Mouse (Mus musculus) c-Kit-positive CD71-negative TER-119-negative erythroid progenitor cells, embryonic 14.5 days (primary cell): ENCODE data around the gene 4930539E08Rik.

Experiments
- DNase-seq: peaks from one replicate; pipeline ENCODE4 v3.0.0-alpha.2; 2013; ENCODE audit warnings: low read depth

Gene 4930539E08Rik

DNA sequence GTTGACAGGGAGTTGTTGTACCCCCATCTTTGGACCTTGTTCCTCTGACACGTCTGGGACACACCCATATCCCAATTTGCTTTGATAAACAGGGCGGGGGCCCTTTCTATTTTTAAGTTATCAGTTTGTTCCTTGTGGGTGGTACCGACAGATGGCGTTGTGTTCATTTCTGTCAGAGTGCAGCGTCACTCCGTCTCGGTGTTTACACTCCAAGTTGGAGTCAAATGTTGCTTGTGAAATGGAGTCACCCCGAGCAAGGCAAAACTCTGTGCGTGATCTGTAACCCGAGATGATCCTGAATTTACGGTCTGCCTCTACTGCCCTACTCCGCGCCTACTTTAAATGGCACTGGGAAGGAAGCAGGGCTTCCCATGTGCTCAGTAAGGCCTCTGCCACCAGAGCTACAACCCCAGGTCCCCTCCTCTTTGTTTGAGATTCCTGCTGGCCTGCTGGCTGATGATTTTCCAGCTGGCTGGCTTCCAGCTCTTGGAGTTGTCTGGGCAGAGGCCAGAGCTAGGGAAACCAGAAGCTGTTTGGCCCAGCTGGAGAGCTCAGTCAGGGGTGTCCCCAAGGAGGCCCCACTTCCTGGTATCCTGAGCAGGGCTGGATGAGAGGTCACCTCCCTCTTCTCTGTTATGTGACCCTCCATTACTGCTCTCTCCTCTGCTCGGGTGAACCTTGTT, 15.4 kb upstream of the 4930539E08Rik start:
- no peak for DNase-seq

DNA sequence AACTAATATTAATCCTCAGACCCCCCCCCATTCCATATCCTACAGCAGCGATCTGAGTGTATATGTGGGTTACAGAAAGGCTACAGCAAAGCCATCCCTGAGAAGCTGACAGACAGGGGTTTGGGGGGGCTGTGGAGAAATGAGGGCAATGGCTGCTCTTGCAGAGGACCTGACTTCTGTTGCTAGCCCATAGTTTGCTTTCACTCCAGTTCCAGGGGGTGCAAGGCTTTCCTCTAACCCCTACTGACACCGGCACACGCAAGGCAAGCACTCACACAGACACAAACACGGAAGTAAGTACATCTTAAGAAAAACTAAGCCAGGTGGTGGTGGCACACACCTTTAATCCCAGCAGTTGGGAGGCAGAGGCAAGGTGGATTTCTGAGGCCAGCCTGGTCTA, 14.2 kb upstream of the 4930539E08Rik start:
- DNase-seq: no peak

DNA sequence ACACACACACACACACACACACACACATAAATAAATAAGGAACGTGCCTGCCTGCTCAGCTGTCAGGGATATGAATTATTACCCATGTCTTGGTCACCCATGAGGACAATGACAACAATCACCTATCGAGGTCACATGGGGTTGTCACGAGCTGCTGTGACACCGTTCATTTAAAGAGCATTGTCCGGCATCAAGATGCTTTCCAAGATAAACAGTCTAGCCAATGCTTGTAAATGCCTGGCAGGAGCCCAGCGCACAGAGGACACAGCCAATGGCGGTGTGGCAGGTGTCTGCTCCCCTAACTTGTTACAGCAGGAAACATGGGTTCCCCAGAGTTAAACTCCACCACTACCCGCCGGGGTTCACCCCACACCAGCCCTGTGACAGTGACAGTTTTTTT, 12.9 kb upstream of the 4930539E08Rik start:
- no peak for DNase-seq

DNA sequence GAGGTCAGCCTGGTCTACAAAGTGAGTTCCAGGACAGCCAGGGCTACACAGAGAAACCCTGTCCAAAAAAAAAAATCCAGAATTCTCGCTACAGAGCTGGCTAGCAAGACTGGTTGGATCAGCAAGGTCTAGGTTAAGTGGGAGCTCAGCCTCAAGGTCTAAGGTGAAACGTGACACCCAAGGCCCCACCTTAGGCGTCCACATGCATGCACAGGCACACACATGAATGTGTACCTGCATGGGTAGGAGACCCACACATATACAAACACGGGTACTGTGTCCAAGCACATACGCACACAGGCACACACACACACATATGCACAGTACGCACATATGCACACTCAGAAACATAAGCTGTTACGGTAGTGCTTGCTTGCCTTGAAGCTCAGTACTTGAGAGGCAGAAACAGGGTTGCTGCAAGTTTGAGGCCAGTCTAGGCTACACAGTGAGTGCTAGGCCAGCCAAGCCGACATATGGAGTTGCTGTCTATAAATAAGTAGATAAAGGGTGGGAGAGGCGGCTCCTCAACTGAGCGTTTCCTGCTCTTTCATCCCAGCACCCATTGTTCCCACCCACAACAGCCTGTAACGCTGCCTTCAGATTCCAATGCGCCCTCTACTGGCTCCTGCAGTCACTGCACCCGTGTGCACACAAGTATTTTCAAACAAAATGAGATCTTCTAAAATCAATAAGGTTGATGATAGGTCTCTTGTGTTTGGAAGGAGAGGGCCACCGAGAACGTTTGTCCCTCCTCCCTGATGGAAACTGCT, 11.9 kb upstream of the 4930539E08Rik start:
- DNase-seq: no peak

DNA sequence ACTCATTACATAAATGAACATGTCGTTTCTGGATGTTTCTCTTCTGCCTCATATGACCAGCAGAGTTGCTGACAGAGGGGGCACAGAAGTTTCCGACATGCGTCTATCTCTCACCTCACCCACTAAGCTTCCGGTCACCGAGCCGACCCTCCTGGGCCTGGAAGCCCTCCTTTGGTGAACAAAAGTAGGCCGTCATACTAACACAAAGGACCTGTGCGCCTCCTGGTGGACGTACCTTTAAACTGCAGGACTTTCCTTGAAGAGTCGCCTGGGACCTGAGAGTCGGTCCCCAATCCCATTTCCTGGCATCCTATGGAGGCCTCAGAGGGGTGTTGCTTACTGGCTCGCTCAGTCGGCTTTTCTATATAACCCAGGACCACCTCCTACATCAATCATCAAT, 11.3 kb upstream of the 4930539E08Rik start:
- DNase-seq: peak; percentile 60

DNA sequence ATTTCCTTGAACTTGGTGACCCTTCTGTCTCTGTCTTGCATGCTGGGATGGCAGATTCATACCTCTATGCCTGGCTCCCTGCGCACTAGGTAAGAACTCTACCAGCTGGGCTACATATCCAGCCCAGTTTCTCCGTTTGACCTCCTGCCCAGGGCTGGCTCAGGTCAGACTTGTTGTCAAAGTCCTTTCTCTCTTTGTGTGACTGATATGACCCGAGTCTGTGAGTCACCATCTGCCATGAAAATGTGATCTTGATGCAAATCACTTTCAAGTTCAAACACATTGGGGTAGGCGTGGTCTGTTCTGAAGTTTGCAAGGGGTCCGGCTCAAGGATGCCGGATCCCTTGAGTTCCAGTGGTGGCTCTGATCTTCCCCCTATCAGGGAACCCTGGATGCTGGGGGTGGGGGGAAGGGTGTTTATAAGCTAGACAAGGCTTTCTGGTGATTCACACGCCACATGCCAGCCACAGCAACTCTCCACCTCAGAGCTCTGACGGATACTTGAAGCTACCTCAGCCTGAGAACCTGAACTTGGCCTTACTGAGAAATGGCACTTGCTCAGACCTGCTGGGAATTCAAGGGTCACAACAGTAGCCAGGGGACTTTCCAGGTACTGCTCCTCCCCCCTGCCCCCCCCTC, 10.0 kb upstream of the 4930539E08Rik start:
- DNase-seq: no peak

DNA sequence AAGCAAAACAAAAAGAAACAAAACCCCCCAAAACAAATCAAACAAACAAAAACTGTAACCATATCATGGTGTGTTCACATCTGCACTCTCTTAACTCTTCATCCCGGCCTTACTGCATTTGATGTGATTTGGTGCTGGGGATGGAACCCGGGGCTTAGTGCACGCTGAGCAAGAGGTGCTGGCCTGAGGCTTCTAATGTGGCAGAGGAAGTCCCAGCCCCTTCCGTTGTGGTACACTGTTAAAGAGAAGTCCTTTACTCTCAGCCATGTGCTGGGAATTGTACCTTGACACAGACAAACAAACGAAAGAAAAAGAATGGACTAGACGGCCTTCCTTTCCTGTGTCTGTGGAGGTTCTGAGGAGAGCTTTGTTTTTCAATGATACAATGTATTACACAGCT, 7.0 kb upstream of the 4930539E08Rik start:
- DNase-seq: no peak

DNA sequence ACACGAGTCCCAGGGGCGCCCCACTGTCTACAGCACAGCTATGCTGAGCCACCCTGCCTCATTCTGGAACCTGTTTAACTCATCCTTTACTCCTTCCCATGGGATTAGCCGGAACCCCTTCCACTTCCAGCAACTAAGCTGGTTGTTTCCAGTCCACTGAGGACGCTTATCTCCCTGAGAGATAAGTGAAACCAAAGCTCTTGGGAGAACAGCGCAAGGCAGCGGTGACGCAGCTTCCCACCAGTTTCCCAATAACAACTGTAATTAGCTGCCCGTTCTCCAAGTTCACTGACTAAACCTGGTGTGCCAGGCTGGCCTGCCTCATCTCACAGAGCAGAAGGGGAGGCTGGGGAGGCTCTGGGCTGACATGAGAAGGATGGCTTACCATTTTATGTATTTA, 6.0 kb upstream of the 4930539E08Rik start:
- no peak for DNase-seq

DNA sequence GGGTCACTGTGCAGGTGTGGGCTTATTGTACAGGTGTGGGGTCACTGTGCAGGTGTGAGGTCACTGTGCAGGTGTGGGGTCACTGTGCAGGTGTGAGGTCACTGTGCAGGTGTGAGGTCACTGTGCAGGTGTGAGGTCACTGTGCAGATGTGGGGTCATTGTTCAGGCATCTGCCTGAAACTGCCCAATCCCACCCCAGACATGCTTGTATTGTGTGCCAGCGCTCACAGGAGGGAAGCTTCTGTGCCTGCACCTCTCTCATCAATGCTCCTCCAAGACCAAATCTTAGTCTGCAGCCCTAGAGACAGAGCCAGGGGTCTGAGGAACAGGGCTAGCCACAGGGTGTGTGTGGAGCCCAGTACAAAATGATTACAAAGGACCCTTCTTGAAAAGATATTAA, 1.4 kb upstream of the 4930539E08Rik start:
- no peak for DNase-seq

DNA sequence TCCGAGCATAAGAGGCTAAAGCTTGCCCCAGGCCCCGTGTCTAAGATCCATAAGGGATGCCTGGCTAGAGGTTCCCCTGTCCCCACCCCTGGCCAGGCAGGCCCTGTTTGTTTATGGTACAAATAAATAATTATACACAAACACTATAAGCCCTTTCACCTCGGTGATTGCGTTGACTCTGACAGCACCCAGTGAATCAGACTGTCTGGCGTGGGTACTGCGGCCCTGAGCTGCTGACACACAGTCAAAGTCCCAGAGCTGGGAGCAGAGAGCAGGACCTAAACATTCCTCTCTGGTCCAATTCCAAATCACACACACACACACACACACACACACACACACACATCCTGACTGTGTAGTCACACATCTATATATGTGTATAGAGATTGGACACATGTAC, 1.2 kb downstream of the 4930539E08Rik start:
- no peak for DNase-seq

DNA sequence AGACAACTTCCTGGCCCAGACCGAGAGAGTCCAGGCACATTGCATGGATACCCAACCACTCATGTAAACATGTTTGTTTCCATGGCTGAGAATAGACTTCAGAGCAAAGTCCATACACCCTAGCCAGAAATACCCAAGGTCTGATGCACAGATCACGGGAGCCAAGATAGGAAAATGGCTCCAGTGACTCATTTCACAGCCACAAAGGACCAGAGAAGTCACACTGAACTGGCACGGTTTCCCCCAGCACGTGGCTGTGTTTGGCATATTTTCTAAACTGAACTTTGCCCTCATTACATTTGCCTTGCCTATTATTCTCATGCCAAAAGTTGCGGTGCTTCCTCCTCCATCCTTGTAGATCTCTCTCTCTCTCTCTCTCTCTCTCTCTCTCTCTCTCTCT, 1.9 kb downstream of the 4930539E08Rik start:
- no peak for DNase-seq

DNA sequence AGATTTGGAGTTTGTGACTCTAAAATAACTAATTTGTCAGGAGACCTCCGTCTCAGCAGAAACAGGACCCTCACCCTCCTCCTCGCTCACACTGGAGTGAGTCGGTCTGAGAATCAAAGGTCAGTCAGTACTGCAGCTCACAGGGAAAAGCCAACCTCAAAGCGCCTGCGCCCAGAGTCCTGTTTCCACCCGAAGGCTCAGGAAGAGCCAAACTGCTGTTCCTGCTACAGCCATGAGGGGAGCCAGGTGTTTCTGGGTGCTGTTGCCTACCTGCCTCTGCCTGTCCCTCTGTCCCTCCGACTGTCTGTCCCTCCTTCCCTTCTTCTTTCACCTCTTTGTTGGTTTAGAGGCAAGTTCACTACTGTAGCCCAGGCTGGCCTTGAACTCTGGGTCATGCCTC, 5.0 kb downstream of the 4930539E08Rik start:
- no peak for DNase-seq

DNA sequence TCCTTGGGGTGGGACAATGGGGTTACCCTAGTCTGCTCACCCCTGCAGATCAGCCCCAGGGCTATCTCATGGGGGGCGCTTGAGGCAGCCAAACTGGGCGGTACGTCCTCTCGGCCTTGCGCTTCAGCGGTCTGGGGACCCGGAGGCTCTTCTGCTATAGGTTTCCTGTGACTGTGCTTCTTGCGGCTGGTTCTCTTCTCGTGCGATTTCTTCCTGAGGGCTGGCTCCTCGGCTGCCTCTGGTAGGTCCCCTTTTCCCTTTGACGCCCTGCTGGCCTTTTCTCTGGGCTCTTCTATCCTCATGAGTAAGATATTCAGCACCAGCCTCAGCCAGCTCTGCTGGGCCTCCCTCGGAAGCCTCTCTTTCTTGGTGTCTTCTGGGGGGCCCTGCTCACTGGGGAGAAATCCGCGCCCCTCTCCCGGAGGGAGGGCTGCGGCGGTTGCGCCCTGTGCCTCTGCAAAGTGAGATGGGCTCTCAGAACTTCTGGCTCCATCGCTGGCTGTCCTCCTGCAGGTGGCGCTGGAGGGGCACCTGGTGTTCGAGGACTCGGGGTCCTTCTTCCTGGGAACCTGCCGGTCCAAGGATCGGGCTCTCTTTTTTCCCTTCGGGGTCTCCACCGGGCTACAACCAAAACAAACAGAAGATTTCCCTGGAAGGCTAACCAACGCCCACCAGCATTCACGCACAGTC, 5.7 kb downstream of the 4930539E08Rik start:
- DNase-seq: no peak

DNA sequence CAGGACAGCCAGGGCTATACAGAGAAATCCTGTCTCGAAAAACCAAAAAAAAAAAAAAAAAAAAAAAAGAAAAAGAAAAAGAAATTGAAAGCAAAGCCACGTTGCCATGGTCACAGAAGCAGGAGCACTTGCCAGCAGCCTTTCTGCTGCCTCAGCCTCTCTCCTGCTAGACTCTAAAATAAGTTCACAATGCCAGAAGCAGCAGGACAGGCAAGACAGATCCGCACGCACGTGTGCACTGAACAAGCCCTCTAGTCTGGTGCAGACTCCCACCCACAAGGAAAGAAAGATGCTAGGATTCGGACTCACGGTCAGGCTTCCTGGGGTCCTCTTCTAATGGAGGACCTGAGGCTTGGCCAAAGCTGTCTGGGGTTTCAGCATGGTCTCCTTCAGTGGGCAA, 7.2 kb downstream of the 4930539E08Rik start:
- DNase-seq: no peak

DNA sequence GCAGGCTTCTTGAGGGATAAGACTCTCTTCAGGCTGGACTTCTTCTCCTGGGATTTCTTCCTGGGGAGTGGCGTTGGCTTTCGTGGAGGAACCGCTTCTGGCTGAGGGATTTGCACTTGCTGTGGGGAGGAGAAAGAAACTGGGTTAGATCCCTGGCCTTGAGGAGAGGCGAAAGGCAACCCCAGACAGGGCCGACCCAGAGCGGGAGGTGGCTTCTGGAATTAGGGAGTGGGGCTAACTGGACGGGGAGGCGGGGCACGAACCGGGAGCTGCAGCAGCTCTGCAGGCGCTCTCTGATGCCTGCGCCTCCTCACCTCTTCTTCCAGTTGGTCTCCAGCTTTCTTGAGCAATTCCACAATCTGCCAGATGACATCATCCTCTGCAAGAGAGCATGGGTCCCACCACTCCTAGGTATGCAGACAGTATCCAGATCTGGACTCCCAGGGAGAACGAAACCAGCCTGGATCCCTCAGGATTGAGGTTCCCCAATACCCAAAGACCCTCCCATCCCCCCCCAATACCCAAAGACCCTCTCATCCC, 9.7 kb downstream of the 4930539E08Rik start:
- DNase-seq: no peak

DNA sequence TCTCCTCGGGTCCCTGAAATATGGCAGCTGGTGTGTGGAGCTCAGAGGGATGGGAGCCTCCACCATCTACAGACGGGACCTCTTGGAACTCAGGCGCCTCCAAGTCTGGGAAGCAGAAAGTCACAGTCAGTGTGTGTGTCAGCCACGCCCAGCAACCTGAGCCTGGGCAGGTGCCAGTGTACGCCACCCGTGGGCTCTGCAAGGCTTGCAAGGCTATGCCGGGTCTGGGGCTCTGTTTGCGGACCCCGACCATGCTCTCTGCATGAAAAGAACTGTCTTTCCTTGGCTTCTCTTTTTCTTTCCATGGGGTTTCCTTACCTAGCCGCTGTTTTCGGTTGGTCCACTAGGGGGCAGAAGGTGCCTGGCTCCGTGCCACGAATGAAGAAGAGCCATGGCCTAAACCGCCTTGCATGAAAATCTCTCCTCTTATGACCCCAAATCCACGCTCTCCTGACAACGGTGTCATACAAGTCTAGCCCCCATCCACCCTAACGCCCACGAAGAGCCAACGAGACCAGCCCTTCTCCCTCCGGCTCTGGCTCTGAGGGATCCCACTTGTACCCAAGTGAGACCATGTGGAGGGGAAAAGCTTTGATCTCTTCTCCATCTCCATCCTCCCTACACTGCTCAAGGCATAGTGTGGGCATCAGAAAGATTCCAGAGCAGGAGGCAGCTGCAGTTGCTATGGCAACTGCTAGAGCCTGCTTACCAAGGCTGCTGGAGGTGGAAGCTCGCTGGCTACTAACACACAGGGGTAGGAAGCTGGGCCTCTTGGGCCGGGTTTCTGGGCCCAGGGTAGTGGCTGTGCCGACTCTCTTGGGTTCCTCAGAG, 10.4 kb downstream of the 4930539E08Rik start:
- peak; percentile 63 for DNase-seq

DNA sequence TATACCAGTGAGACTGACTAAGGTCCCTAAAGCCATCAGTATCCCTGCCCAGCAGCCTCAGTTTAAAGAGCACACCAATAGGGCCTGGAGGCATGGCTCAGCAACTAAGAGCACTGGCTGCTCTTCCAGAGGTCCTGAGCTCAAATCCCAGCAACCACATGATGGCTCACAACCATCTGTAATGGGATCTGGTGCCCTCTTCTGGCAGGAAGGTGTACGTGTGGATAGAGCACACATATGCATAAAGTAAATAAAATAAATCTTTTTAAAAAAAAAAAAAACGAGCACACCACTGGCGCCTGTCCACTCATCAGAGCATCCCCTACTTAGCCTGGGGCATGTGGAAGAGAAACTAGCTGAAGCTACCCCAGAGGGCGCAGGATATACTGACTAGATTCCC, 13.6 kb downstream of the 4930539E08Rik start:
- DNase-seq: no peak

DNA sequence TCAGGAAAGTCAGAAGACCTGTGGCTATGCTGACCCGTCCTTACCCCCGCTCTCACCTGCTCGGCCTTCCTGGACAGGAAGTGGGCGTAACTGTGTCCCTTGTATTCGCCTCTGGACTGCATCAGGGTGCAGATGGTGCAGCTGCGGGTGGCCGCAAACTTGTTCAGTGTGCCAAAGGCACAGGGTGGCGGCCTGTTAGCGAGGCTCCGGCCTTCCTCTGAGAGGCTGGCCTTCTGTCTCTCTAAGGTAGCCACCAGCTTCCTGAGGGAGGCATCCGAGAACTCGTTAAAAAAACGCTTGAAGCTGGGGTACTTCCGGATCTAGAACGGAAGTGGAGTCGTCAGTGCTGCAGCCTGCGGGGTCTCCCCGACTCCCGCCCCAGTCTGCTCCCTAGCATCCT, 15.7 kb downstream of the 4930539E08Rik start:
- DNase-seq: no peak

DNA sequence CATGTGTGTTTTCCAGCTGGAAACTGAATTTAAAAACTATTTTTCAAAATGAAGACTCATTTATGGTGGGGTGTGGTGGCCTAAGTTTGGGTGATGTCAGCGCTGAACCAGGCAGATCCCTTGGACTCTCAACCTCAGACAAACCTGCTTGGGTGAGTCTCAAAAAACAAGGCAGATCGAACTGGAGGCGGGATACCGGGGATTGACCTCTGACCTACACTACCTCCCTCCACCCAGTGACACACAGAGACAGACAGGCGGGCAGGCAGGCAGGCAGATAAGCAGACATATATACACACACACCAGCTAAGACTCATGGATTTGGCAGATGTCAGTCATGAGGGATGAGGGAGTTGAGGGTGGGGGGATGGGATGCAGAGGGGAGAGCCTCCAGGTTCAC, 16.9 kb downstream of the 4930539E08Rik start:
- DNase-seq: no peak

DNA sequence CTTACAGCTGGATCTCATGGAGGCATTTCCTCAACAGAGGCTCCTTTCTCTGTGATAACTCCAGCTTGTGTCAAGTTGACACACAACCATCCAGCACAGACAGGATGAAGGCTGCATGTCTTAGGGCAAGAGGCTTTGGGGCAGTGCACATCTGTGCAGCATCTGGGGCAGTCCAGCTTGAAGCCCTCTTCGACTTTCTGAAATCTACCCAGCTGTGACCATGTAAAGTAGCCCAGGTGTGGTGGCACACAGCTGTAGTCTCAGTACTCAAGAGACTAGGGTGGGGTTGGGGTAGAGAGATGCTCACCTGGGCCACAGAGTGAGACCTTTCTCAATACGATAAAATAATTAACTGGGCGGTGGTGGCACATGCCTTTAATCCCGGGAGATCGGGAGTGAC, 17.3 kb downstream of the 4930539E08Rik start:
- DNase-seq: no peak

DNA sequence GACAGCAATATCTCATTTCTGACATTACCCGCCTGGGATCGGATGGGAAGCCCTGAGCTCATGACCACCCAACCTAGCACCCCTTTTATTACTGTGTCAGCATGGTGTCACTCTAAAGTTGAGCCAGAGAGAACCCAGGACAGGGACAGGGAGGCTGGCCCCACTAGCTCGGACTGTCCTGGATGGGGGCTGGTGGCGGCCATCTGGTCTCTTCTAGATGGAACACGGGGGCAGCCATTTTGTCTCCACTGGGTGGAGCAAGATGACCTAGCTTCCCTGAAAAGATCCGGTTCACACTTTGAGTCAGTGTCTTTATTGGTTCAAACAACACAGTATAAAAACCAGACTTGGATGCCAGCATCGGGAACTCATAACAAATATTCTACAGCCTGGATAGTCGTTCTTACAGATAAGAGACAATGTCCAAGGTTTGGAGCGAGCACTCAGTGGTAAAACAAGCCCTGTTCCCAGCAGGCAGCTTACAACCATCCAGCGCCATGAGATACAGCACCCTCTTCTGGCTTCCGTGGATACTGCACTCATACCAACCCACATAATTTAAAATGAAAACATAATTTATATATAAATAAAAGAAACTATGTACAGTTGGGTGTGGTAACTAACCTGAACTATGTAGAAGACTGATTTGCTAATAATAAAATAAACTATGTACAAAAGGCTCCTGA, 18.9 kb downstream of the 4930539E08Rik start:
- DNase-seq: no peak
